Comparison of ENCODE assay signal across 11 mouse cellular contexts in the genomic region with DNA sequence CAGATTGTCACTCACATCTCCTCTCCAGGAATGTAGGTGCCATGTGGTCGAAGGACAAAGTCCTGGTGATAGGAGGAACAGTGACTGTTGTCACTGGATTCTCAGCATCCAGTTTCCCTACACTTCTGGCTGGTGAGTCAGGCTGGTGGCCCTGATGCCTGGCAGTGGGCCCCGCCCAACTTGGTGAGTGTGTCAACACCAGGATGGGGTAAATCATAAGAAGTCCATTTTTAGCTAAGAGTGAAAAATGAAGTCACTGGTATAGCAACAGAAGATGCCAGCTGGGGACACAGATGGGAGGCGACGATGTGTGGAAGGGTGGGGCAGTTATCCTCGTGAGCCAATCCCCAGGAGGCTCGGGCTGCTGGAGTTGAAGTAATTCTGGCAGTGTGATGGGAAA. TPM values are rescaled to one million over a fixed set of nuclear protein-coding genes. Genes with fewer than 3 reads are reported as not detected.
A peak's percentile ranks its signal among the peaks of the same experiment; 100 is the strongest.
DNase-seq lines count a peak whose midpoint lies in the region; ATAC-seq and TF ChIP-seq lines count a peak whose summit lies in the region.
"Had no signal": no experiment of that assay in that cellular context is flagged by ENCODE, and none has a peak within 500 bp of the region (broad histone marks: within the 10 kb centered on the region; RNA-seq: fewer than 3 reads in every experiment).

No protein-coding gene starts in this region.

- no peak for DNase-seq in neural tube, embryonic 10.5 days (ENCODE audit: extremely low spot score, low spot score)
- DNase-seq in forebrain, postnatal 0 days: peak; percentile 78
- DNase-seq in left cerebral cortex, adult 2 months (ENCODE audit: extremely low spot score in 1 of 2, low spot score in 2 of 2): peak; percentile 68 to 77
- DNase-seq in stomach, postnatal 0 days (ENCODE audit: low spot score): no peak
- DNase-seq in gastrocnemius, adult 2 months: no peak
- DNase-seq in urinary bladder, postnatal 4 days (ENCODE audit: low spot score in 2 of 2): no peak
- no peak for DNase-seq in gastrocnemius, adult 18-20 months (ENCODE audit: low spot score)
- DNase-seq: cerebellum, adult 11-12 months had no signal

- intact Hi-C loops in left cerebral cortex, adult 2 months (cut with DNase I): loop anchor here (1.0 to 2.0 kb wide), 3 partner anchors 18 to 78 kb away; no protein-coding TSS in a partner anchor
- intact Hi-C loops in gastrocnemius, adult 2 months (cut with DNase I): no loop called here

- H3K4me2 ChIP-seq in neural tube, embryonic 13.5 days: no peak overlapping the region
- H3K4me2 ChIP-seq in forebrain, postnatal 0 days (ENCODE audit: low read depth): no peak overlapping the region
- no peak overlapping the region for H3K4me2 ChIP-seq in stomach, postnatal 0 days (replicated peaks; ENCODE audit: low read depth)
- H3K4me2 ChIP-seq: kidney, embryonic 15.5 days had no signal

- no peak for TF ChIP-seq CTCF in forebrain, postnatal 0 days (IDR thresholded peaks at IDR 0.05; ENCODE audit: low read depth)
- no peak for TF ChIP-seq CTCF in left cerebral cortex, adult 2 months (IDR thresholded peaks at IDR 0.05)
- TF ChIP-seq CTCF in stomach, postnatal 0 days (IDR thresholded peaks at IDR 0.05; ENCODE audit: low read depth): no peak
- TF ChIP-seq CTCF in gastrocnemius, adult 2 months (IDR thresholded peaks at IDR 0.05): no peak

- H3K27ac ChIP-seq in neural tube, embryonic 13.5 days (replicated peaks): 0 out of 2 replicates have a peak overlapping the region, but pooled peaks have one; percentile 38
- peak overlapping the region; percentile 51; the same call in 1 of the 2 replicates for H3K27ac ChIP-seq in forebrain, postnatal 0 days (ENCODE audit: low read depth, low read length)
- H3K27ac ChIP-seq in left cerebral cortex, adult 2 months: peak overlapping the region; percentile 85
- no peak overlapping the region for H3K27ac ChIP-seq in stomach, postnatal 0 days (replicated peaks)
- H3K27ac ChIP-seq in gastrocnemius, adult 2 months: no peak overlapping the region
- H3K27ac ChIP-seq: kidney, embryonic 15.5 days had no signal

- H3K4me3 ChIP-seq in neural tube, embryonic 13.5 days: no peak overlapping the region
- H3K4me3 ChIP-seq in forebrain, postnatal 0 days (ENCODE audit: low read depth, low read length): no peak overlapping the region
- H3K4me3 ChIP-seq in left cerebral cortex, adult 2 months: no peak overlapping the region
- no peak overlapping the region for H3K4me3 ChIP-seq in stomach, postnatal 0 days (ENCODE audit: low read depth, low read length)
- no peak overlapping the region for H3K4me3 ChIP-seq in gastrocnemius, adult 2 months
- H3K4me3 ChIP-seq: kidney, embryonic 15.5 days had no signal

- ATAC-seq in neural tube, embryonic 13.5 days (ENCODE audit: low read depth): no peak
- ATAC-seq in forebrain, postnatal 0 days: peak; percentile 88
- ATAC-seq in stomach, postnatal 0 days (ENCODE audit: low FRiP score, low TSS enrichment): peak; percentile 29; the same call in 1 of the 2 replicates
- ATAC-seq: Patski had no signal

- no peak overlapping the region for H3K9ac ChIP-seq in neural tube, embryonic 13.5 days
- H3K9ac ChIP-seq in forebrain, postnatal 0 days: no peak overlapping the region
- no peak overlapping the region for H3K9ac ChIP-seq in stomach, postnatal 0 days (ENCODE audit: low read length)
- H3K9ac ChIP-seq: kidney, embryonic 15.5 days had no signal

- no peaks in the 10 kb centered on the region for H3K27me3 ChIP-seq in neural tube, embryonic 13.5 days
- H3K27me3 ChIP-seq in forebrain, postnatal 0 days (ENCODE audit: insufficient read depth, low read length): no peaks in the 10 kb centered on the region
- H3K27me3 ChIP-seq in stomach, postnatal 0 days (ENCODE audit: control insufficient read depth, insufficient read depth, low read length): no peaks in the 10 kb centered on the region
- H3K27me3 ChIP-seq: kidney, embryonic 15.5 days; Patski had no signal

- H3K4me1 ChIP-seq in neural tube, embryonic 13.5 days (replicated peaks): no peaks in the 10 kb centered on the region; the same call in 1 of the 2 replicates
- H3K4me1 ChIP-seq in forebrain, postnatal 0 days (ENCODE audit: insufficient read depth): no peaks in the 10 kb centered on the region
- no peaks in the 10 kb centered on the region for H3K4me1 ChIP-seq in stomach, postnatal 0 days (replicated peaks; ENCODE audit: control insufficient read depth, insufficient read depth)
- H3K4me1 ChIP-seq: kidney, embryonic 15.5 days had no signal

- peaks cover 8% of the 10 kb centered on the region; the same call in 1 of the 2 replicates for H3K9me3 ChIP-seq in neural tube, embryonic 13.5 days
- H3K9me3 ChIP-seq in forebrain, postnatal 0 days (ENCODE audit: low read length): no peaks in the 10 kb centered on the region
- no peaks in the 10 kb centered on the region for H3K9me3 ChIP-seq in stomach, postnatal 0 days (ENCODE audit: control insufficient read depth, low read length)
- H3K9me3 ChIP-seq: kidney, embryonic 15.5 days had no signal

- WGBS in neural tube, embryonic 13.5 days: 67% methylated on average over 6 of the region's 6 CpGs
- WGBS in forebrain, postnatal 0 days: 57% methylated on average over 6 of the region's 6 CpGs
- WGBS in stomach, postnatal 0 days: 63% methylated on average over 6 of the region's 6 CpGs

- TF ChIP-seq EP300 in stomach, postnatal 0 days (optimal IDR thresholded peaks at IDR 0.05): no peak

- H3K36me3 ChIP-seq in neural tube, embryonic 13.5 days: no peaks in the 10 kb centered on the region
- H3K36me3 ChIP-seq in forebrain, postnatal 0 days (ENCODE audit: insufficient read depth): no peaks in the 10 kb centered on the region
- no peaks in the 10 kb centered on the region for H3K36me3 ChIP-seq in stomach, postnatal 0 days (ENCODE audit: control insufficient read depth, insufficient read depth, low read length)
- H3K36me3 ChIP-seq: kidney, embryonic 15.5 days had no signal

RNA-seq across cellular contexts. Expression of gene Lipc, which starts 46.7 kb away (rescaled TPM):
- 0.36 TPM in 1 of 2 replicates, not detected in the other for polyA plus RNA-seq in neural tube, embryonic 13.5 days (2015; fragmentation: Nextera tagmentation; extraction: Ambion mirVana)
- total RNA-seq in forebrain, postnatal 0 days (2014; rRNA removed): 0.08 and 0.81 TPM in 2 replicates
- polyA plus RNA-seq in forebrain, postnatal 0 days (2015; fragmentation: Nextera tagmentation; extraction: Ambion mirVana): 0.16 and 0.29 TPM in 2 replicates
- under 1 TPM in 1 of 2 experiments, not detected in 1; 0.20 TPM for total RNA-seq in left cerebral cortex, adult 2 months (2021)
- 1.2 and 1.4 TPM in 2 replicates for polyA plus RNA-seq in stomach, postnatal 0 days (2015; fragmentation: Nextera tagmentation; extraction: Ambion mirVana)
- not detected for total RNA-seq in gastrocnemius, adult 2 months (2021)
- total RNA-seq in gastrocnemius, adult 18-20 months (2021): not detected

Comparison
In these comparisons a context has a peak if more than half of its experiments do, and no peak if none do; other contexts are left out.
1. H3K27ac ChIP-seq: peak in neural tube, embryonic 13.5 days (single experiment), forebrain, postnatal 0 days (single experiment) and left cerebral cortex, adult 2 months (single experiment); none in stomach, postnatal 0 days (single experiment) and gastrocnemius, adult 2 months (single experiment).
2. DNase-seq: peak in forebrain, postnatal 0 days (single experiment) and left cerebral cortex, adult 2 months (2 of 2); none in neural tube, embryonic 10.5 days (single experiment), stomach, postnatal 0 days (single experiment), gastrocnemius, adult 2 months (single experiment), urinary bladder, postnatal 4 days (0 of 2) and gastrocnemius, adult 18-20 months (single experiment).